Mouse (Mus musculus) heart, adult 11 months (tissue): ENCODE results near the gene Scn2b.
A peak's percentile ranks its signal among the peaks of the same experiment; 100 is the strongest.

Experiments used
- DNase-seq: peaks from one replicate; pipeline ENCODE4 v3.0.0; 2022

Scn2b gene

DNA sequence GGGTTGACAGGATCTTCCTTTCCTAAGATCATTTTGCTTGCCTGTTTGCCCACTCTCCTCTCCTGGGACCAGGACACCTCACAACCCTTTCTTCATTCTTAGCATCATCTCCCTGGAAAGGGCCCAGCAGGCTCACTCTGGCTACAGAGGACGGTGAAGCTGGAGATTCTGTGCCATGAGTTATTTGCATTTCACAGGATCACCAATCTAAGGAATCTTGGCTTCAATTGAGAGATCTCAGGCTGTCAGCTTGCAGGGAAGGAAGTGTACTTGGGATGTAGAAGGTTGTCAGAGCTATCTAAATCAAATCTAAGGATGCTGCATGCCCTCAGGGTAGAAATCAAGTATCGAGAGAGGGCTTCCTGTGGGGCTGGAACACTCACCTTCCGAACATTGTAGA, 55.9 kb downstream of the Scn2b start:
- DNase-seq, result no peak

GRCm38 (mm10) chr9:45179282-45179681, 61.7 kb downstream of the Scn2b start:
- peak; percentile 88 for DNase-seq
